Mouse (Mus musculus) forebrain, postnatal 0 days (tissue): ENCODE data around the gene Ubald2. TPM values are rescaled to one million over a fixed set of nuclear protein-coding genes. Genes with fewer than 3 reads are reported as not detected.

Experiments
- ATAC-seq: fragments of 200-750 bp; cut with Nextera tagmentation; 2 replicates; pipeline ENCODE4 v1.8.0; 2017; ENCODE audit warnings: mild to moderate bottlenecking, moderate library complexity
- DNase-seq: peaks from one replicate; pipeline ENCODE4 v3.0.0-alpha.2; 2015
- H3K27ac ChIP-seq: fragments of 300-500 bp; sonication (generic); 2 replicates; pipeline ENCODE4 v1.5.1; 2014; ENCODE audit warnings: low read depth, mild to moderate bottlenecking, antibody characterized with exemption, low read length, moderate library complexity, mixed read lengths
- H3K27me3 ChIP-seq: fragments of 300-500 bp; sonication (generic); 2 replicates; pipeline ENCODE4 v1.6.1; 2014; ENCODE audit warnings: mild to moderate bottlenecking, low read length, mixed read lengths; ENCODE audit not compliant: insufficient read depth
- H3K36me3 ChIP-seq: fragments of 300-500 bp; sonication (generic); 2 replicates; pipeline ENCODE4 v1.6.1; 2014; ENCODE audit warnings: mild to moderate bottlenecking, moderate library complexity; ENCODE audit not compliant: insufficient read depth
- H3K4me1 ChIP-seq: fragments of 300-500 bp; sonication (generic); 2 replicates; pipeline ENCODE4 v1.6.1; 2014; ENCODE audit warnings: antibody characterized with exemption; ENCODE audit not compliant: insufficient read depth
- H3K4me2 ChIP-seq: fragments of 300-500 bp; sonication (generic); 2 replicates; pipeline ENCODE4 v1.6.1; 2014; ENCODE audit warnings: low read depth, mild to moderate bottlenecking, moderate library complexity
- H3K4me3 ChIP-seq: fragments of 300-500 bp; sonication (generic); 2 replicates; pipeline ENCODE4 v1.5.1; 2014; ENCODE audit warnings: low read depth, low read length, mixed read lengths
- H3K9ac ChIP-seq: fragments of 300-500 bp; sonication (generic); 2 replicates; pipeline ENCODE4 v1.6.1; 2014; ENCODE audit warnings: mild to moderate bottlenecking
- H3K9me3 ChIP-seq: fragments of 300-500 bp; sonication (generic); 2 replicates; pipeline ENCODE4 v1.6.1; 2016; ENCODE audit warnings: low read length
- CTCF ChIP-seq: sonication (generic); IDR thresholded peaks from 2 replicates; pipeline ENCODE4 v1.5.1; 2016; ENCODE audit warnings: antibody characterized with exemption, control low read depth, low read depth
- whole genome bisulfite sequencing: fragments of 180-500 bp; shearing (Covaris S2); extraction: QIAGEN DNeasy Blood & Tissue Kit; methylation state at CpG from one replicate; pipeline ENCODE4 v1.1.7; 2014; 5-methylcytosine and 5-hydroxymethylcytosine counted together
- polyA plus RNA-seq: library from polyadenylated mRNA; unstranded; fragments of >200 nt; fragmentation: Nextera tagmentation; extraction: Ambion mirVana; gene quantifications from 2 replicates; pipeline ENCODE4 v1.2.1, GENCODE M21; 2015
- total RNA-seq: library from RNA; depleted of rRNA; stranded (reverse); fragments of >200 nt; gene quantifications from 2 replicates; pipeline ENCODE4 v1.2.3, GENCODE M21; 2014

The Ubald2 gene
- total and polyA plus RNA-seq, 2 experiments from 2014 or later = 50.6 to 88.0 TPM

GRCm38 (mm10) chr11:116470896-116471295, 37.0 kb downstream of the Ubald2 start:
- no peak overlapping the region for H3K9ac ChIP-seq
- DNase-seq = no peak
- WGBS = 93% methylated on average over 4 of the region's 4 CpGs
- H3K36me3 ChIP-seq = peaks cover 56% of the 10 kb centered on the region
- no peak for TF ChIP-seq CTCF
- H3K27me3 ChIP-seq = no peaks in the 10 kb centered on the region
- H3K9me3 ChIP-seq = no peaks in the 10 kb centered on the region
- no peak overlapping the region for H3K4me2 ChIP-seq
- no peak overlapping the region for H3K27ac ChIP-seq
- no peak overlapping the region for H3K4me3 ChIP-seq
- ATAC-seq = no peak
- H3K4me1 ChIP-seq = no peaks in the 10 kb centered on the region

GRCm38 (mm10) chr11:116472275-116472674, 38.4 kb downstream of the Ubald2 start:
- Histone ChIP-seq H3K9me3 (no peaks in the 10 kb centered on the region), H3K4me3 (no peak overlapping the region), H3K27me3 (no peaks in the 10 kb centered on the region), H3K27ac (no peak overlapping the region), H3K9ac (no peak overlapping the region), H3K4me2 (no peak overlapping the region), H3K4me1 (no peaks in the 10 kb centered on the region), H3K36me3 (peaks cover 69% of the 10 kb centered on the region)
- no peak for ATAC-seq
- WGBS = 88% methylated on average over 4 of the region's 4 CpGs
- TF ChIP-seq CTCF = no peak
- no peak for DNase-seq

GRCm38 (mm10) chr11:116476041-116476440, 42.1 kb downstream of the Ubald2 start:
- TF ChIP-seq CTCF = no peak
- Histone ChIP-seq H3K4me2 (no peak overlapping the region), H3K36me3 (peaks cover 88% of the 10 kb centered on the region), H3K9me3 (no peaks in the 10 kb centered on the region), H3K4me3 (no peak overlapping the region), H3K27me3 (no peaks in the 10 kb centered on the region), H3K27ac (peak overlapping the region; percentile 50; the same call in 1 of the 2 replicates), H3K9ac (no peak overlapping the region), H3K4me1 (no peaks in the 10 kb centered on the region)
- 56% methylated on average over 10 of the region's 10 CpGs for WGBS
- ATAC-seq (peak; percentile 45; the same call in 1 of the 2 replicates), DNase-seq (peak; percentile 55)

GRCm38 (mm10) chr11:116476696-116477095, 42.8 kb downstream of the Ubald2 start:
- H3K4me3 ChIP-seq = no peak overlapping the region
- no peaks in the 10 kb centered on the region for H3K27me3 ChIP-seq
- 72% methylated on average over 6 of the region's 6 CpGs for WGBS
- no peak overlapping the region for H3K9ac ChIP-seq
- ATAC-seq (no peak), DNase-seq (no peak)
- TF ChIP-seq CTCF = no peak
- no peaks in the 10 kb centered on the region for H3K9me3 ChIP-seq
- no peak overlapping the region for H3K4me2 ChIP-seq
- peaks cover 86% of the 10 kb centered on the region for H3K36me3 ChIP-seq
- H3K4me1 ChIP-seq = no peaks in the 10 kb centered on the region
- no peak overlapping the region; the same call in 1 of the 2 replicates for H3K27ac ChIP-seq

- no peaks in the 10 kb centered on the region for H3K9me3 ChIP-seq
- H3K4me1 ChIP-seq = no peaks in the 10 kb centered on the region
- DNase-seq (no peak), ATAC-seq (no peak)
- TF ChIP-seq CTCF = no peak
- peaks cover 86% of the 10 kb centered on the region for H3K36me3 ChIP-seq
- H3K27me3 ChIP-seq = no peaks in the 10 kb centered on the region
- H3K4me3 ChIP-seq = no peak overlapping the region
- H3K4me2 ChIP-seq = no peak overlapping the region
- H3K9ac ChIP-seq = no peak overlapping the region
- no peak overlapping the region for H3K27ac ChIP-seq
- WGBS = 78% methylated on average over 15 of the region's 15 CpGs
Measured at GRCm38 (mm10) chr11:116477160-116477759, 43.4 kb downstream of the Ubald2 start.

DNA sequence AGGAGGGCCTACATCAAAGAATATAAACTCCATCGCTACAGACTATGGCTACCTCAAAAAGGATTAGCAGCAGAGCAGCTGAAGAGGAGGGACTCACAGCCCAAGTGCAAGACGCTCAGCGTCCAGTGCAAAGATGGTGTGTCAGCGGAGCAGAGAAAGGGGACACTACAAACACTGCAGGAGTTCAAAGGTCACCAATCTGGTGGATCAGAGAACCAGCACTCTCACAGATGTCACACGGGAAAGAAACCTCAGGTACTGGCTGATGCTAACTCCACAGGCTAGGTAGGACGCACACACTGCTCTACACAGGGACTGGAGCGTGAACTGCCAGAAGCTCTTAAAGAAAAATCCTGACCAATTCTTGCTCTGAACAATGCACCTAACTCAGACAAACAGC, 45.1 kb downstream of the Ubald2 start:
- H3K36me3 ChIP-seq = peaks cover 75% of the 10 kb centered on the region
- no peak overlapping the region for H3K27ac ChIP-seq
- TF ChIP-seq CTCF = no peak
- H3K4me1 ChIP-seq = no peaks in the 10 kb centered on the region
- 88% methylated on average over 7 of the region's 7 CpGs for WGBS
- H3K27me3 ChIP-seq = no peaks in the 10 kb centered on the region
- DNase-seq = no peak
- no peak overlapping the region for H3K9ac ChIP-seq
- no peaks in the 10 kb centered on the region for H3K9me3 ChIP-seq
- no peak for ATAC-seq
- H3K4me2 ChIP-seq = no peak overlapping the region
- H3K4me3 ChIP-seq = no peak overlapping the region

DNA sequence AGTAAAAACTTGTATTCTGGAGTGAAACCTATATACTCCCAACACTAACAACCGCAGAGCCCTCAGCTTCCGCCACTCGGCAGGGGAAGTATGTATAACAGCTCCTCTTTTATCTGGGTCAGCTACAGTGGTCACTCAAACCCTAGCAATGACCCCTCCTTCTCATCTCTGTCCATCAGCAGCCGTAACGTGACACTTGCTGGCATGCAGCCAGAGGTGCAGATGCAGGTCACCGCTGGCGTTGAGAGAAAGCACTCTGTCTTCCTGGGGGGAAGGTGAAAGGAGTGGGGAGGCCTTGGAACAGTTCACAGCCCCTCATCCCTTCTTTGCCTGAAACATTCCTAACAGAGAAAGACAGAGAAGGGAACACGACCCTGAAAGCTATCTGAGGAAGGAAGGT, 45.9 kb downstream of the Ubald2 start:
- Histone ChIP-seq H3K4me2 (no peak overlapping the region), H3K36me3 (peaks cover 76% of the 10 kb centered on the region), H3K4me1 (no peaks in the 10 kb centered on the region), H3K9ac (no peak overlapping the region), H3K27me3 (no peaks in the 10 kb centered on the region), H3K27ac (no peak overlapping the region), H3K4me3 (no peak overlapping the region), H3K9me3 (no peaks in the 10 kb centered on the region)
- WGBS = 70% methylated on average over 8 of the region's 8 CpGs
- no peak for TF ChIP-seq CTCF
- ATAC-seq = no peak
- no peak for DNase-seq
